Mouse (Mus musculus) right cerebral cortex, postnatal 10 days (tissue): ENCODE results near the gene Slc9a9.

ENCODE experiments used
- DNase-seq, 2 experiments: peaks; one replicate each; pipeline ENCODE4 v3.0.0; 2021; ENCODE audit warnings: low spot score in 2 of 2

The Slc9a9 gene

GRCm38 (mm10) chr9:94947246-94947645, 277.5 kb downstream of the Slc9a9 start:
- DNase-seq, result no peak

GRCm38 (mm10) chr9:94950676-94951075, 281.0 kb downstream of the Slc9a9 start:
- DNase-seq, result peak in 1 of 2 experiments; percentile 24

DNA sequence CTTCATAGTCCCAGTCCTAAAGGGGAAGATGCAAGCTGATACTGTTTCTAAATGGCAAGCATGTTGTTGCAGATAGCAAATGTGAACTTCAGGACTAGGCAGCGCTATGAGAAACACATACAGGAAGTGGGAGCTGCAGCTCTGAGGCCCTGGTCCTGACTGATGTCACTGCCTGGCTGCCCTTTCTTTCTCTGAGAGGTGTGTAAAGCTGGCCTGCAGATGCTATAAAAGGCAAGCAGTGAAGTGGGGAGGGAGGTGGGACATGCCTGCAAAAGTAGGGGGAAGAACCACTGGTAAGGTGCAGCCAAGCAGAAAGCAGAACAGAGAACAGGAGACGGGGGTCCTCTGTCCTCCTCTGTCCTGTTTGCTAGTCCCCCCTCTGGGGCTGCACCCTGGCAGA, 285.9 kb downstream of the Slc9a9 start:
- DNase-seq, result no peak

DNA sequence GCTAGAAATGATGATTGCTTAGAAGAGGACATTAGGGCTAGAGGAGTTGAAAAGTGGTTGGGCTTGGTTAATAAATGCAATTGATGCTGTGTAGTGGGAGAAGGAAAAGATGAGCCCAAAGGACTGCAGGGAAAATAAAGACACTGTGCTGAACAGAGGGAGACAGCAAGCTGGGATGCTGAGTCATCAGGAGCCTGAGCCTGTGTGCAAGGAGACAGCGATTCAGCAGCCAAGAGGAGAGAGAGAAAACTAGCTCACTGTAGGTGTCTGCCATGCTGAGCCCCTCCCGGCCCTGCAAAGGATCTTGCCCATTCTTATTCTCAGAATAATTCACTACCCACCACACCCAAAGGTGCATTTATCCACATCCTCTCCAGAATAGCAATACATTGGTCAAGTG, 288.7 kb downstream of the Slc9a9 start:
- DNase-seq, result peak in 1 of 2 experiments; percentile 22

DNA sequence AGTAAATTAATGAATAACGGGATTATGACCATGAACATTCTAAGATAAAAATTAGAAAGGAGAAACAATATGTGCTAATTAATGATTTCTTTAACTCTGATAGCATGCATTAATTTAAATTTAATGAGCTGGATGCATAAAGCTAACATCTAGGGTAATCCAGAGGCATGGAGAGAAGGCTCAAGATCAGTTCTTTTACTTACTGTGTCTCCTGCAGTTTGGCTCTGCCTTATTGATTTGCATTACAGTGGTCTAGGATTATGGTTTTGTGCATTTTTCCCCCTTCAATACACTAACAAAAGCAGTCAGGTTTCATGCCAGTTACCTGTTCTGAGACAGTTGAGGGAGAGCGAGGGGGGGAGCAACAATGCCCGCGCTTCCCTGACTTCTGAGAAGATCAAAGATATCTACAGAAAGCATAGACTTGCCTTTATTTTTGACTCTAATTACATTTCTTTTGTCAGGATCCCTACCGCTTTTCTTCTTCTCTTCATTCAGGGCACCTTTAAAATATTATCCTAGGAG, 298.9 kb downstream of the Slc9a9 start:
- no peak for DNase-seq

GRCm38 (mm10) chr9:94969131-94969530, 299.4 kb downstream of the Slc9a9 start:
- peak; percentile 63 to 77 for DNase-seq

DNA sequence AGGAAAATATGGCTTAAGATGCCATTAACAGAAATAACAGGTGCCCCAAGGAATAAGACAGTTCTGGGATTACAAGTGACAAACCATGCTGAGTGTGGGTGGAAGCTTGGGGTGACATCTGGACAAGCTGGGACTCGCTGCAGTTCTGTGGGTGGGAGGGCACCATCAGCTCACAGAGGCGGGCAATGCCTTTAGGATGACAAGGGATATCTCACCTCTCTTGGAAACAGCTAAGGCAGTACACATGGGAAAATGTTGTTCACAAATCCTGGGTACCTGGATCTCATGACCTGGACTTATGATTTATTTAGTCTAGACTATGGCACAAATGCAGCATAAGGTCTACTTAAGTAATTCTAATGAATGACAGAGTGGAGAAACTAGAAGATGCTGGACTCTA, 302.3 kb downstream of the Slc9a9 start:
- DNase-seq, result peak in 1 of 2 experiments; percentile 29

- no peak for DNase-seq
These were observed 303.0 kb downstream of the Slc9a9 start for GRCm38 (mm10) chr9:94972693-94973092.

GRCm38 (mm10) chr9:94976191-94976590, 306.5 kb downstream of the Slc9a9 start:
- DNase-seq, result no peak

DNA sequence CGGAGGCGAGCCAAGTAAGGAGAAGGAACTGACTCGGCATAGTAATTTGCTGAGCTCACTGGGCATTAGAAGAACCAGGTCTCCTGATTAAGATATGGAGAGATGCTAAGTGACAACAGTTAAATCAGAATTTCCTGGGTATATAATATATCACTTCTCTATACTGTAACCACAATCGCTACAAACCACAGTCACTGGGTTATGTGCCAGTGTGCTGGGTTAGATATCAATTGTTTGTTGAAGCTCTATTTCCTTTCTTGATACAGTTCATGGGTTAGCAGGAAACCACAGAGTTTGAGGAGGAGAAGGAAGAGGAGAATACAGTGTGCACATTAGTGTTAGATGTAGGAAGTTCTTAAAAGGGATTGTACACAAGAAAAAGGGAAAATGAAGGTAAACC, 323.9 kb downstream of the Slc9a9 start:
- no peak for DNase-seq

- peak in 1 of 2 experiments; percentile 35 for DNase-seq
These were observed 350.5 kb downstream of the Slc9a9 start for GRCm38 (mm10) chr9:95020136-95020706.

- DNase-seq, result no peak
These were observed 364.6 kb downstream of the Slc9a9 start for GRCm38 (mm10) chr9:95034140-95034970.

DNA sequence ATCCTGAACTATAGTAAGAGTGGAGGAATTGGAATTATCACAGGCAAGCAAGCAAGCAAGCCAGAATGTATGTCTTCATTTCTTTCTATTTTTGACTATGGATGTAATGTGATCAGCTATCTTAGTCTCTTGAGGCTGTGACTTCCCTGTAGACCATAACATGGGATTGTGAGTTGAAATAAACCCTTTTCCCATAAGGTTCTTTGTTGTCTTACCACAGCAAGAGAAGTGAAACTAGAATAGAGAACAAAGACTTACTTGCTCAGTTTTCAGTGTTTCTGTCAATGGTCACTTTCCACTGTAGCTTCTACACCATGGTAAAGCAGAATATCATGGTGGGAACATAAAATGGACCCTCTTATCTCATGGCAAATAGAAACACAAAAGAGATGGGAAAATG, 366.5 kb downstream of the Slc9a9 start:
- DNase-seq, result no peak

DNA sequence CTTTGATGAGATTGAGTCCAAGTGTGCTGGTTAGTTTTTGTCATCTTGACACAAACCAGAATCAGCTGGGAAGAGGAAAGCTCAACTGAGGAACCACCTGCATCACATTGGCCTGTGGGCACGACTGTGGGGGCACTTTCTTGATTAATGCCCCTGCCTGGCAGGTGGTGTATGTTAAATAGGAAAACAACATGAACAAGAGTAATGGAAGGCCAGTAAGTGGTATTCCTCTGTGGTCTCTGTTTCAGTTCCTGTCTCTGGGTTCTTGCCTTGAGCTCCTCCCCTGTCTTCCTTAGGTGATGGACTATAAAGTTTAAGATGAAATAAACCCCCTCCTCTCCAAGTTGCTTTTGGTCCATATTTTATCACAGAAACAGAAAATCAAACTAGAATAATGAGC, 372.7 kb downstream of the Slc9a9 start:
- no peak for DNase-seq

DNA sequence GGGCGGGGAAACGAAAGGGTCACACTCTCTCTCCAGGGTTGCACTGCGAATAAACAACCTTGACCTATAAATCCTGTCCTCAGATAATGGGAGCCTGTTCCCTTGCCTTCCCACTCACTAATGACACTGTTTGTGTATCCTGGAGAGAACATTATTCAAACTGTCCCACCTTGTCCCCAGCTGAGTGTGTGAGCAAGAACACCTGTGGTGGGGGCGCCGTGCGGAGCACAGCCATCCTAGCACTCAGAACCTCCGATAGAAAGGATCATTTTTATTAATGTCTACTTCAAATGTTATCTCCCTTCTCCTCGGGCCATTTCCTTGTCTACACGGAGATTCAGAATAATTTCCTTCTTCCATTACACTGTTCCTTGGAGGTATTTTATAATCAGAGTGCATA, 382.5 kb downstream of the Slc9a9 start:
- no peak for DNase-seq

DNA sequence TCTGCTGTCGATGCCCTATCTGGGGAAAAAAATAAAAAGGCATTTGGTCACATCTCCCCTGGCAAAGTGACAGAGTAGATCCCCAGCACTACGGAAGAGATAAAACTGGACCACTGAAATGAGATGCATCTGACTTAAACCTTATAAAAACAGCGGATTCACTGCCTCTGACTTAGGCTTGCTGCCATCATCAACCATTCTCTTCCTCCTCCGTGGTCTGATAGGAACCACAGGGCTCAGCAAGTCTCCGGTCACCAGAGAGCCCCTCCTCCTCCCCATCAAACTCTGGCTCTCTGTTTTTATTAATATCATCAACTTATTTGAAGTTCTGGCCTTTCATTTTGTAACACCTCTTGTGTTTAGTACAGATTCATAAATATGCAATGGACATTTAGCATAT, 383.5 kb downstream of the Slc9a9 start:
- DNase-seq, result no peak

- no peak for DNase-seq
These were observed 386.1 kb downstream of the Slc9a9 start for GRCm38 (mm10) chr9:95055843-95056242.

DNA sequence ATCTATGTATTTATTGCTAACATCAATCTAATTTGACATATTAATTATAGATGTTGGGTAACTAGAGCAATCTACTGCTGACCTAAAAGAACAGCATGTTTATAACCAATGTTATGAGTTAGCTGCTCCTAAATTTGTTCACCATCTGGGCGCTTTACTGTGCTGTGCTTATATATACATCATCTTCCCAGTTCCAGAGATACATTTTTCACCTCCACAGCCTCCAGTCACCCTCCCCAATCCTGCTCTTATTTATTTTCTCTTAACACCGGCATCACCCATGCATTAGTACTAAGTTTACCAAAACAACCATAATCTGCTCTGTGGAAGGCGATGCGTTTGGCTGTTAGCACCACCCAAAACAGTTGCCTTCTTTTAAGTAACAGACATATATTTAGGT, 391.0 kb downstream of the Slc9a9 start:
- no peak for DNase-seq

- DNase-seq, result no peak
These were observed 397.3 kb downstream of the Slc9a9 start for GRCm38 (mm10) chr9:95067037-95067436.

GRCm38 (mm10) chr9:95068466-95068865, 398.8 kb downstream of the Slc9a9 start:
- no peak for DNase-seq

GRCm38 (mm10) chr9:95070832-95071519, 401.3 kb downstream of the Slc9a9 start:
- DNase-seq, result no peak

DNA sequence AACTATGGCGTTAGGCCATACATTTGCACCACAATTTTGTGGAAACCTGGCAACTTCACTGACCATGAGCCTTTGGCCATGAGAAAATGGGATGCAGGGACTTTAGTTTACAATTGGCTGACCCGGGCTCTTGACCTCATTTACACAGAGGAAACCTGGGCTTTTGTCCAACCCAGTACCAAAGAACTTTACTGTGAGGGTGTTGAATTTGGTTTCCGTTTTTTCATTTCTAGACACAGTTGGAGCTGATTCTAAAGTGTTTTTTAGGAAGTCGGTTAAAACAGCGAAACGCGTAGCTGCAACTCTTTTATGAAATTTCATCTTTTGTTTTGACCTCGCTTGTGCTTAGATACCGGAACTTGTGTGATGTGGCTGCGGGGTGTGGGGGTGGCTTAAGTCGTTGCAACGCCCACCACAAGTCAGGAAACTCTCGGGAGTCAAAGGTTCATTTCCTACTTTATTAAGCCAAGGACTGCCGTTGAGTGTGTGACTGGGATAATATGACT, 402.8 kb downstream of the Slc9a9 start:
- DNase-seq, result peak; percentile 49 to 52
